8 mouse cellular contexts compared by ENCODE assay signal in genomic region chr17:66447978-66448377, GRCm38 (mm10). TPM values are rescaled to one million over a fixed set of nuclear protein-coding genes. Genes with fewer than 3 reads are reported as not detected.
DNase-seq lines count a peak whose midpoint lies in the region; ATAC-seq and TF ChIP-seq lines count a peak whose summit lies in the region.
"Had no signal": no experiment of that assay in that cellular context is flagged by ENCODE, and none has a peak within 500 bp of the region (broad histone marks: within the 10 kb centered on the region; RNA-seq: fewer than 3 reads in every experiment).

No protein-coding gene starts in this region.

- H3K4me1 ChIP-seq in lung, adult 2 months (ENCODE audit: control insufficient read depth, insufficient read depth, low read length): peaks cover 4% of the 10 kb centered on the region; the same call in 1 of the 2 replicates
- H3K4me1 ChIP-seq in forebrain, embryonic 12.5 days: peaks cover 71% of the 10 kb centered on the region
- H3K4me1 ChIP-seq in intestine, postnatal 0 days (replicated peaks; ENCODE audit: control insufficient read depth, insufficient read depth, low read length): no peaks in the 10 kb centered on the region
- H3K4me1 ChIP-seq in neural tube, embryonic 14.5 days (ENCODE audit: control insufficient read depth, insufficient read depth, low read length): peaks cover 27% of the 10 kb centered on the region

- H3K36me3 ChIP-seq in forebrain, embryonic 12.5 days (replicated peaks): no peaks in the 10 kb centered on the region
- H3K36me3 ChIP-seq in intestine, postnatal 0 days (ENCODE audit: control insufficient read depth, insufficient read depth): no peaks in the 10 kb centered on the region
- no peaks in the 10 kb centered on the region for H3K36me3 ChIP-seq in neural tube, embryonic 14.5 days (ENCODE audit: control insufficient read depth, insufficient read depth, low read length)

- DNase-seq in lung, adult 2 months: no peak
- no peak for DNase-seq in lung, postnatal 10 days
- DNase-seq in Muller cell, postnatal 12 days (ENCODE audit: inconsistent ontology term): no peak

- peak overlapping the region; percentile 94 for H3K9ac ChIP-seq in forebrain, embryonic 12.5 days
- peak overlapping the region; percentile 65 for H3K9ac ChIP-seq in intestine, postnatal 0 days (ENCODE audit: low read depth, low read length)
- H3K9ac ChIP-seq in neural tube, embryonic 14.5 days (replicated peaks; ENCODE audit: low read depth, low read length): peak overlapping the region; percentile 97

- no peaks in the 10 kb centered on the region for H3K9me3 ChIP-seq in forebrain, embryonic 12.5 days
- H3K9me3 ChIP-seq in intestine, postnatal 0 days (ENCODE audit: control insufficient read depth): no peaks in the 10 kb centered on the region
- no peaks in the 10 kb centered on the region for H3K9me3 ChIP-seq in neural tube, embryonic 14.5 days (ENCODE audit: control insufficient read depth, low read length)

- H3K4me2 ChIP-seq in forebrain, embryonic 12.5 days: peak overlapping the region; percentile 83
- peak overlapping the region; percentile 97 for H3K4me2 ChIP-seq in intestine, postnatal 0 days (replicated peaks; ENCODE audit: low read depth)
- peak overlapping the region; percentile 93 for H3K4me2 ChIP-seq in neural tube, embryonic 14.5 days (ENCODE audit: low read depth, low read length)

- H3K27ac ChIP-seq in forebrain, embryonic 12.5 days: peak overlapping the region; percentile 95; the same call in 1 of the 2 replicates
- H3K27ac ChIP-seq in intestine, postnatal 0 days (ENCODE audit: low read depth, low read length): no peak overlapping the region
- H3K27ac ChIP-seq in neural tube, embryonic 14.5 days (ENCODE audit: low read depth, low read length): peak overlapping the region; percentile 92; the same call in 1 of the 2 replicates

- H3K27me3 ChIP-seq in forebrain, embryonic 12.5 days: peaks cover 18% of the 10 kb centered on the region
- peaks cover 44% of the 10 kb centered on the region for H3K27me3 ChIP-seq in intestine, postnatal 0 days (replicated peaks; ENCODE audit: control insufficient read depth, insufficient read depth, low read length)
- no peaks in the 10 kb centered on the region for H3K27me3 ChIP-seq in neural tube, embryonic 14.5 days (ENCODE audit: control insufficient read depth, insufficient read depth, low read length)

- 8% methylated on average over 13 of the region's 13 CpGs for WGBS in lung, adult 2 months
- under 1% methylated on average over 13 of the region's 13 CpGs for WGBS in forebrain, embryonic 12.5 days
- WGBS in intestine, postnatal 0 days: 8% methylated on average over 13 of the region's 13 CpGs
- 1% methylated on average over 13 of the region's 13 CpGs for WGBS in neural tube, embryonic 14.5 days

- H3K4me3 ChIP-seq in lung, adult 2 months (replicated peaks; ENCODE audit: extremely low read depth, low read depth, low read length): peak overlapping the region; percentile 88
- peak overlapping the region; percentile 94 for H3K4me3 ChIP-seq in forebrain, embryonic 12.5 days (replicated peaks)
- H3K4me3 ChIP-seq in intestine, postnatal 0 days (ENCODE audit: low read depth, low read length): peak overlapping the region; percentile 68
- peak overlapping the region; percentile 82 for H3K4me3 ChIP-seq in neural tube, embryonic 14.5 days (ENCODE audit: low read depth, low read length)

- ATAC-seq in forebrain, embryonic 12.5 days (ENCODE audit: low FRiP score): no peak
- no peak for ATAC-seq in intestine, postnatal 0 days
- ATAC-seq in neural tube, embryonic 14.5 days (ENCODE audit: low read depth): no peak
- ATAC-seq in erythroblast, adult 5-6 weeks (replicated peaks; ENCODE audit: low FRiP score, poor library complexity, severe bottlenecking): no peak

- no peak for TF ChIP-seq POLR2A in lung, adult 2 months (IDR thresholded peaks at IDR 0.05; ENCODE audit: borderline replicate concordance, extremely low read depth, low read depth, low read length)

- TF ChIP-seq CTCF in lung, adult 2 months (IDR thresholded peaks at IDR 0.05; ENCODE audit: insufficient read depth, low read length): no peak
- no peak for TF ChIP-seq CTCF in intestine, postnatal 0 days (IDR thresholded peaks at IDR 0.05; ENCODE audit: low read depth)

RNA-seq across cellular contexts. Expression of gene Mtcl1, which starts 1.6 kb away (rescaled TPM):
- 30.6 and 32.1 TPM in 2 replicates for polyA plus RNA-seq in lung, adult 2 months (2012; rRNA removed)
- polyA plus RNA-seq in forebrain, embryonic 12.5 days (2016; fragmentation: Nextera tagmentation; extraction: Ambion mirVana): 43.0 and 49.3 TPM in 2 replicates
- polyA plus RNA-seq in intestine, postnatal 0 days (2015; fragmentation: Nextera tagmentation; extraction: Ambion mirVana): 1.5 and 1.9 TPM in 2 replicates
- 33.4 and 33.8 TPM in 2 replicates for polyA plus RNA-seq in neural tube, embryonic 14.5 days (2014; fragmentation: Nextera tagmentation; extraction: Ambion mirVana)
- total RNA-seq in erythroblast, adult 5-6 weeks (2015; ENCODE audit: low replicate concordance): not detected in 2 replicates
- total RNA-seq in erythroblast, adult 5-6 weeks (2017; ENCODE audit: low replicate concordance): not detected in 2 replicates
- total RNA-seq: monocyte, adult 5-6 weeks had no signal

Comparison
In these comparisons a context has a peak if more than half of its experiments do, and no peak if none do; other contexts are left out.
1. RNA of gene Mtcl1, which starts 1.6 kb away (polyA plus RNA-seq): 43.0 to 49.3 TPM in forebrain, embryonic 12.5 days, 33.4 to 33.8 TPM in neural tube, embryonic 14.5 days and 30.6 to 32.1 TPM in lung, adult 2 months; 1.5 to 1.9 TPM in intestine, postnatal 0 days; every median in the first group is over 10 times any median in the second.
2. Peak in every context shown above with its lines, with median percentiles within 50 percentile points of each other: H3K4me3 ChIP-seq, H3K4me2 ChIP-seq and H3K9ac ChIP-seq.